Mouse (Mus musculus) hematopoietic stem cell, adult 5-6 weeks (primary cell): ENCODE results near the gene Snd1. TPM values are rescaled to one million over a fixed set of nuclear protein-coding genes. Genes with fewer than 3 reads are reported as not detected.

Experiments used
- ATAC-seq, 2 experiments: fragments of 125-278 bp in 1 of 2; replicated peaks in 1 of 2; 2 replicates each; pipeline ENCODE4 v1.8.0; 2016 to 2017; ENCODE audit warnings: inconsistent platforms in 2 of 2, mild to moderate bottlenecking in 2 of 2, moderate number of reproducible peaks in 2 of 2, low read depth in 1 of 2, moderate TSS enrichment in 1 of 2; ENCODE audit not compliant: low FRiP score in 2 of 2, poor library complexity in 2 of 2, severe bottlenecking in 2 of 2, insufficient read depth in 1 of 2, low TSS enrichment in 1 of 2
- total RNA-seq: library from RNA; stranded (forward); fragments of 172-1452, 232-1000 nt; gene quantifications from 2 replicates; pipeline ENCODE4 v1.2.3, GENCODE M21; 2017

The Snd1 gene
- total RNA-seq, 1 experiment from 2014 or later = 229 TPM

- no peak for ATAC-seq
These were observed 87.5 kb downstream of the Snd1 start for GRCm38 (mm10) chr6:28562323-28563044.

- ATAC-seq = 0 out of 4 replicates have a peak, but pooled peaks of 1 of the 2 experiments have one; percentile 12
These were observed 93.0 kb downstream of the Snd1 start for GRCm38 (mm10) chr6:28567978-28568377.

- ATAC-seq = no peak
These were observed 97.0 kb downstream of the Snd1 start for GRCm38 (mm10) chr6:28571946-28572345.

GRCm38 (mm10) chr6:28572991-28573759 is 98.2 kb downstream of the Snd1 start:
- ATAC-seq = peak in 1 of 2 experiments; percentile 48; a peak in 2 of 4 replicates

GRCm38 (mm10) chr6:28576356-28577264 is 101.7 kb downstream of the Snd1 start:
- no peak for ATAC-seq

- ATAC-seq = no peak
These were observed 107.9 kb downstream of the Snd1 start for GRCm38 (mm10) chr6:28582847-28583246.

- ATAC-seq = no peak
These were observed 108.5 kb downstream of the Snd1 start for GRCm38 (mm10) chr6:28583399-28583798.

- ATAC-seq = no peak
These were observed 111.9 kb downstream of the Snd1 start for GRCm38 (mm10) chr6:28586806-28587205.

- peak; percentile 81 to 88 for ATAC-seq
These were observed 113.7 kb downstream of the Snd1 start for GRCm38 (mm10) chr6:28588494-28589171.

- ATAC-seq = no peak
These were observed 117.5 kb downstream of the Snd1 start for GRCm38 (mm10) chr6:28592323-28592893.

GRCm38 (mm10) chr6:28593708-28594107 is 118.8 kb downstream of the Snd1 start:
- no peak for ATAC-seq

GRCm38 (mm10) chr6:28594759-28595158 is 119.8 kb downstream of the Snd1 start:
- no peak for ATAC-seq

GRCm38 (mm10) chr6:28595231-28595630 is 120.3 kb downstream of the Snd1 start:
- peak; percentile 47 to 51; a peak in 1 of 4 replicates for ATAC-seq

- ATAC-seq = no peak
These were observed 122.3 kb downstream of the Snd1 start for GRCm38 (mm10) chr6:28597266-28597665.

- ATAC-seq = peak; percentile 59 to 71
These were observed 124.2 kb downstream of the Snd1 start for GRCm38 (mm10) chr6:28599120-28599519.

- ATAC-seq = no peak
These were observed 125.5 kb downstream of the Snd1 start for GRCm38 (mm10) chr6:28600404-28600803.

GRCm38 (mm10) chr6:28603401-28603800 is 128.5 kb downstream of the Snd1 start:
- no peak for ATAC-seq
